Mouse (Mus musculus): ENCODE results near the gene BC028528. TPM values are rescaled to one million over a fixed set of nuclear protein-coding genes. Genes with fewer than 3 reads are reported as not detected.

The BC028528 gene
- total RNA-seq, 1 experiment, result 6.4 TPM

- in situ Hi-C loops (cut with MboI; ENCODE audit: low sequenced_read_pairs in 2 of 2, unreplicated experiment in 2 of 2), result no loop called here
- peaks cover 6 to 14% of the 10 kb centered on the region in 2 experiments for H3K4me1 ChIP-seq (ENCODE audit: control insufficient read depth in 2 of 2, insufficient read depth in 2 of 2, low read length in 2 of 2, poor library complexity in 1 of 2)
- H3K27ac ChIP-seq (ENCODE audit: insufficient read depth, low read depth, low read length, poor library complexity, severe bottlenecking), result no peak overlapping the region
- H3K9ac ChIP-seq (ENCODE audit: insufficient read depth, low read depth, low read length, poor library complexity, severe bottlenecking), result no peak overlapping the region
- TF ChIP-seq HCFC1 (IDR thresholded peaks at IDR 0.05; ENCODE audit: borderline replicate concordance, insufficient read depth, low read length) (no peak), ZNF384 (IDR thresholded peaks at IDR 0.05; ENCODE audit: low read depth, low read length) (no peak), ZC3H11A (IDR thresholded peaks at IDR 0.05; ENCODE audit: borderline replicate concordance, low read depth, low read length) (no peak), CHD2 (IDR thresholded peaks at IDR 0.05; ENCODE audit: low read depth, low read length) (no peak), MAFK (IDR thresholded peaks at IDR 0.05; ENCODE audit: insufficient read depth, low read depth, low read length) (no peak)
- no peaks in the 10 kb centered on the region; the same call in 1 of the 2 replicates for H3K36me3 ChIP-seq (ENCODE audit: control insufficient read depth, insufficient read depth, low read length, poor library complexity, severe bottlenecking)
- no peak overlapping the region for H3K4me3 ChIP-seq (ENCODE audit: insufficient read depth in 1 of 2, low read depth in 1 of 2, low read length in 2 of 2, poor library complexity in 1 of 2, severe bottlenecking in 1 of 2)
- no peaks in the 10 kb centered on the region for H3K9me3 ChIP-seq (ENCODE audit: control insufficient read depth, insufficient read depth, low read depth, low read length)
- no peak for DNase-seq (ENCODE audit: low read depth, low spot score)
Observed at GRCm38 (mm10) chr3:95889664-95890063, 2.1 kb downstream of the BC028528 start.

- no peak for TF ChIP-seq MAFK (IDR thresholded peaks at IDR 0.05; ENCODE audit: insufficient read depth, low read depth, low read length)
- no peak for TF ChIP-seq CHD2 (IDR thresholded peaks at IDR 0.05; ENCODE audit: low read depth, low read length)
- no peak for TF ChIP-seq HCFC1 (IDR thresholded peaks at IDR 0.05; ENCODE audit: borderline replicate concordance, insufficient read depth, low read length)
- TF ChIP-seq ZC3H11A (IDR thresholded peaks at IDR 0.05; ENCODE audit: borderline replicate concordance, low read depth, low read length), result no peak
- no peak for TF ChIP-seq ZNF384 (IDR thresholded peaks at IDR 0.05; ENCODE audit: low read depth, low read length)
- Histone ChIP-seq H3K4me1 (ENCODE audit: control insufficient read depth in 2 of 2, insufficient read depth in 2 of 2, low read length in 2 of 2, poor library complexity in 1 of 2) (peaks cover 6 to 9% of the 10 kb centered on the region in 2 experiments), H3K4me3 (ENCODE audit: insufficient read depth in 1 of 2, low read depth in 1 of 2, low read length in 2 of 2, poor library complexity in 1 of 2, severe bottlenecking in 1 of 2) (no peak overlapping the region), H3K9me3 (ENCODE audit: control insufficient read depth, insufficient read depth, low read depth, low read length) (no peaks in the 10 kb centered on the region), H3K27ac (ENCODE audit: insufficient read depth, low read depth, low read length, poor library complexity, severe bottlenecking) (no peak overlapping the region), H3K9ac (ENCODE audit: insufficient read depth, low read depth, low read length, poor library complexity, severe bottlenecking) (no peak overlapping the region), H3K36me3 (ENCODE audit: control insufficient read depth, insufficient read depth, low read length, poor library complexity, severe bottlenecking) (no peaks in the 10 kb centered on the region; the same call in 1 of the 2 replicates)
- in situ Hi-C loops (cut with MboI; ENCODE audit: low sequenced_read_pairs in 2 of 2, unreplicated experiment in 2 of 2), result no loop called here
- DNase-seq (ENCODE audit: low read depth, low spot score), result no peak
Observed at GRCm38 (mm10) chr3:95887596-95887995, 4.2 kb downstream of the BC028528 start.

GRCm38 (mm10) chr3:95884400-95884799 lies 7.4 kb downstream of the BC028528 start:
- in situ Hi-C loops (cut with MboI; ENCODE audit: low sequenced_read_pairs in 2 of 2, unreplicated experiment in 2 of 2), result no loop called here
- Histone ChIP-seq H3K27ac (ENCODE audit: insufficient read depth, low read depth, low read length, poor library complexity, severe bottlenecking) (no peak overlapping the region), H3K36me3 (ENCODE audit: control insufficient read depth, insufficient read depth, low read length, poor library complexity, severe bottlenecking) (no peaks in the 10 kb centered on the region; the same call in 1 of the 2 replicates), H3K9me3 (ENCODE audit: control insufficient read depth, insufficient read depth, low read depth, low read length) (no peaks in the 10 kb centered on the region), H3K9ac (ENCODE audit: insufficient read depth, low read depth, low read length, poor library complexity, severe bottlenecking) (no peak overlapping the region), H3K4me1 (ENCODE audit: control insufficient read depth in 2 of 2, insufficient read depth in 2 of 2, low read length in 2 of 2, poor library complexity in 1 of 2) (peaks cover 0 to 6% of the 10 kb centered on the region in 2 experiments; a peak in 1 of 4 replicates), H3K4me3 (ENCODE audit: insufficient read depth in 1 of 2, low read depth in 1 of 2, low read length in 2 of 2, poor library complexity in 1 of 2, severe bottlenecking in 1 of 2) (no peak overlapping the region)
- TF ChIP-seq CHD2 (IDR thresholded peaks at IDR 0.05; ENCODE audit: low read depth, low read length) (no peak), ZC3H11A (IDR thresholded peaks at IDR 0.05; ENCODE audit: borderline replicate concordance, low read depth, low read length) (no peak), MAFK (IDR thresholded peaks at IDR 0.05; ENCODE audit: insufficient read depth, low read depth, low read length) (no peak), ZNF384 (IDR thresholded peaks at IDR 0.05; ENCODE audit: low read depth, low read length) (no peak), HCFC1 (IDR thresholded peaks at IDR 0.05; ENCODE audit: borderline replicate concordance, insufficient read depth, low read length) (no peak)
- DNase-seq (ENCODE audit: low read depth, low spot score), result no peak

GRCm38 (mm10) chr3:95882816-95883425 lies 8.9 kb downstream of the BC028528 start:
- peak overlapping the region; percentile 39 to 46 for H3K4me3 ChIP-seq (ENCODE audit: insufficient read depth in 1 of 2, low read depth in 1 of 2, low read length in 2 of 2, poor library complexity in 1 of 2, severe bottlenecking in 1 of 2)
- peaks cover 0 to 6% of the 10 kb centered on the region in 2 experiments; a peak in 1 of 4 replicates for H3K4me1 ChIP-seq (ENCODE audit: control insufficient read depth in 2 of 2, insufficient read depth in 2 of 2, low read length in 2 of 2, poor library complexity in 1 of 2)
- peak overlapping the region; percentile 46 for H3K9ac ChIP-seq (ENCODE audit: insufficient read depth, low read depth, low read length, poor library complexity, severe bottlenecking)
- H3K27ac ChIP-seq (ENCODE audit: insufficient read depth, low read depth, low read length, poor library complexity, severe bottlenecking), result no peak overlapping the region
- no peak for TF ChIP-seq HCFC1 (IDR thresholded peaks at IDR 0.05; ENCODE audit: borderline replicate concordance, insufficient read depth, low read length)
- TF ChIP-seq ZC3H11A (IDR thresholded peaks at IDR 0.05; ENCODE audit: borderline replicate concordance, low read depth, low read length), result no peak
- TF ChIP-seq MAFK (IDR thresholded peaks at IDR 0.05; ENCODE audit: insufficient read depth, low read depth, low read length), result no peak
- no peak for TF ChIP-seq ZNF384 (IDR thresholded peaks at IDR 0.05; ENCODE audit: low read depth, low read length)
- no peak for TF ChIP-seq CHD2 (IDR thresholded peaks at IDR 0.05; ENCODE audit: low read depth, low read length)
- in situ Hi-C loops (cut with MboI; ENCODE audit: low sequenced_read_pairs in 2 of 2, unreplicated experiment in 2 of 2), result no loop called here
- H3K9me3 ChIP-seq (ENCODE audit: control insufficient read depth, insufficient read depth, low read depth, low read length), result no peaks in the 10 kb centered on the region
- peaks cover 2% of the 10 kb centered on the region; the same call in 1 of the 2 replicates for H3K36me3 ChIP-seq (ENCODE audit: control insufficient read depth, insufficient read depth, low read length, poor library complexity, severe bottlenecking)
- no peak for DNase-seq (ENCODE audit: low read depth, low spot score)

All from ES-E14 (cell line).